Mouse (Mus musculus) urinary bladder, postnatal 25 days (tissue): Measurements from ENCODE around the gene Tmem45a.
A peak's percentile ranks its signal among the peaks of the same experiment; 100 is the strongest.
"Not testable (repeated sequence)": the region's sequence is repeated elsewhere in the genome, so short reads cannot be mapped to it uniquely, and the experiment has no call there.

ENCODE experiments used
- DNase-seq: peaks from one replicate; pipeline ENCODE4 v3.0.0; 2022; ENCODE audit warnings: low spot score

The Tmem45a gene

DNA sequence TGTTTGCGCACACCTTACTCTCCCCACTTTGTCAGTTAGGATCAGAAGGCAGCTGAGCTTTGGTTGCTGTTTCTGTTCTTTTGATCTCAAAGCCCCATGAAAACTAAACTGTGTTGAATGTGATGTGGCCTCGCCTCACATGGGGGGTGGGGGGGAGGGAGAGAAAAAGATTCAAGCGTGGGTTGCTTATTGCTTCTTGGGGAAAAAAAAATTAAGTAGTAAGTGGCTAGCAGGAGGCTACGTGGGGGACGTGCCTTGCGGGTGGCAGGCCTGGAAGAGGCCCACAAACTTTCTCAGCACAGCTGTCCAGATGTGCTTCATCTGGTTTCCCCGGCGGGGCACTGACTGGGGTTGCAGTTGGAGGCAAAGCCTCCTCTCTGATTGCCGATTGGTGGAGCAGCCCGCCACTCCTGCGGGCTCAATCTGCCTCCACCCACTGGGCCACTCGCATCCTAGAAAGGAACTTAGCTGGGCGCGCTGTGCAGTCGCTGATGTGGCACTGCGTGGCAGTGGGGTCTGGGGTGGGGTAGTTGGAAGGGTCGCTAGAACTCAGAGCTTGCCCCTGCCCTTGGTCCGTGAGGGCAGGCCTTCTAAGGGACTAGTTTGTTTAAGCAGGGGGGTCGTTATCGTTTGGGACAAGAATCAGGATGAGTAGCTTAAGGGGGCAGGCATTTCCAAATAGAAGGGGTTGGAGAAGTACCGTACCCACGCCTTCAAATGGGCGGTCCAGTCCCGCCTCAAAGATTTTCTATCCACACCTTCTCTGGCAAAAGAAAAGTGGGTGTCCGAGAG is at the start of gene Tmem45a:
Tmem45a (minus strand) TSS at position 343 of the 792 bp plus-strand sequence.
- peak; percentile 79 for DNase-seq

DNA sequence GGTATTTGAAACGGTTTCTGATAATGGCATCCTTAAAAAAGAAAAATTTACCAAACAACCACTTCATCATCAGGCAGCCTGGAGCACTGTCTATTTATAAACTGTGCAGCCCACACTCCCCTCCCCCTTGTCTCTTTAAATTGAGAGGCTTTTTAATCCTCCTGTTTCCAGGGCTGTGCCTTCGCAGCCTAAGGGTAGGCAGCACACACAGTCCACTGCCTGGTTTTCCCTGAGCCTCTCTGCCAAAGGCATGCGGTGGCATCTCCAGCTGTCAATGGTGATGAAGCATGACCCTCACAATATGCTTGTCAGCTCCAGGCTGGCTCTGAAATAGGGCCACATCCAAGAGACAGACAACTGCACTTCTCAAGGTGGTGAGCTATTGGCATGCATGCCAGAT is 42.1 kb upstream of the Tmem45a start, which contains the start of gene Lnp1:
Lnp1 (minus strand) TSS at position 39 of the 400 bp plus-strand sequence.
- DNase-seq, result no peak

DNA sequence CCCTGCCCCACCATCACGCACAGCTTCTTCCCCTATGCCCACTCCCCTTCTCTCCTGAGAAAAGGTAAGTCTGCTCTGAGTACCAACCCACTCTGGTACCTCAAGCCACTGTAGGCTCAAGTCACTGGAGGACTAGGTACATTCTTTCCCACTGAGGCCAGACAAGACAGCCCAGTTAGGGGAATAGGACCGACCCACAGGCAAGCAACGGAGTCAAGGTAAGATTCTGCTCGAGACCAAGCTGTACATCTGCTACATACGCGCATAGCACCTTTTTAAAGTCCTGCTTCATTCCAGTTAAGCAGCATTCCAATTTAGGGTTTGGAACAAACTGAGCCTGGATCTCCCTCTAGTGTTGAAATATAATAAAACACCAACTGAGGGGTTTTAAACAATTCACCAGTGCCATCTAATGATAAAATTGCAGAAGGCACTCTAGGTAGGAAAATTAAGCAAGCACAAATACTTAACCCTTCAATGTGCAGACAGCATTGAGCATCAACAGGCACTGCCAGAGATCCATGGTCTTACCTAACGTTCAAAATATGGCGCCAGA is 34.2 kb upstream of the Tmem45a start:
- no peak for DNase-seq

DNA sequence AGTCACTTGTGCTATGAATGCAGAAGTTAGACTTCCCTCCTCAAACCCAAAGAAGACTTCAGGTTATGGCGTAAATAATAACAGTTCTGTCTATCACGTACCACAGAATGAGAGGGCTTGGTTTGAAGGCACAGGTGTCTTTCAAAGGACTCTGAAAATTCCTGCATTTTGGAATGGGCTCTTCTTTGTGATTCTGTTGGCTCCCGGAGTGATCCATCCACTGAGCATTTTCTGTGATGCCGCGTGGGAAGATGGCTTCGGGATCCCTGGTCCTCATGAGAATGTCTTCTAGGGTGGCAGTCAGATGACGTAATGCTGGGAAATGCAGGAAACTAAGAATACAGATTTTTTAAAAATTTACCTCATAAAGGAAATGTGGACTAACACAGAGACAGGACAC is 31.3 kb upstream of the Tmem45a start:
- DNase-seq, result no peak

DNA sequence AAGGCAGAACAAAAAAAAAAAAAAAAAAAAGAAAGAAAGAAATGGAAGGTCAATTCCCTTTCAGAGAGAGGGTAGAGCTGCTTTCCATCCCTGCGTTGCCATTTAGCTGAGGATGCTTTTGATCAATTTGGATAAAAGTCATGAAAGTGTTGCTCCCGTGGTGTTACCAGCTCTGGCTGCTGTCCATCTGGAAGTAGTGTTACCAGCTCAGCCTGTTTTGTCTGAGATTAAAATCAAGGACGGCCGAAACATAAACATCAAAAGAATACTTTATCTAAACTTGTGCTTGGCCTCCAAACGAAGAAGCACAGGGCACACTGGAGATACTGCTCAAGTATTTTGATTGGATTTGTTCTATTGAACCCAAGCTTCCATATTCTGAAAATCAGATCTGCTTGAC is 23.0 kb upstream of the Tmem45a start:
- DNase-seq, result no peak

DNA sequence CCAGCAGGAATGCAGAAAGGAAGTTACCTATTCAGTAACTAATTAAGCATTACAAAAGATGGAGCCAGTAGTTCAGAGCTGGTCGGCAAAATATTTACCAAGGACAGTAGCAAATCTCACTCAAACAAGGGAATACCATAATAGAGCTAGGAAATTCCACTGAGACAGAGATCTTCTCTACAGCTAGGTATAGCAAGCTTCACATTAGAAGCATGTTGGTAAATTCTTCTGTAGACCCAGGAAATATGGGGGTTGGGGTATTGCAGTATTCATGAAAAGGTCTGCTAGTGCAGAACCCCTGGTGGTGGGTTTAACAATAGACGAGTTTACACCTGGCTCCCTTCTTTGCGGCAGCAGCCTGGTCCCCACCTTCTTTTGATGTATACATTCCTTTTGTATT is 16.2 kb upstream of the Tmem45a start:
- DNase-seq, result not testable (repeated sequence)

DNA sequence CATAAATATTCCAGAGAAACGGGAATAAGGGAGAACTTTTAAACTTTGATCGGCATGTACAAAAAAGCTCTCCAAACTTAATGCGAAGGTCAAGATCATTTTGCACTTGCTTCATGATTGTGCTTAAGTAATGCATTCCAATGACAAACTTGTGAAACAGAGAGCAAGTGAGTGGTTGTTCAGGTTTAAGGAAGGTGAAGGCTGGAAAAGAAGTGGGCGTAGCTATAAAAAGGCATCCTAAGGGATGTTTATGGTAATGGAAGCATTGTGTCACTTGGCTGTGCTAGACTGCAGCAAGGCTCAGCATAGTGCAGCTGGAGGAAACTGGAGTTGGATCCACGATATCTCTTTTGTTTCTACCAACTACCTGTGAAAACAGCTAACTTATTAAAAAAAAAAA is 5.6 kb upstream of the Tmem45a start:
- no peak for DNase-seq

DNA sequence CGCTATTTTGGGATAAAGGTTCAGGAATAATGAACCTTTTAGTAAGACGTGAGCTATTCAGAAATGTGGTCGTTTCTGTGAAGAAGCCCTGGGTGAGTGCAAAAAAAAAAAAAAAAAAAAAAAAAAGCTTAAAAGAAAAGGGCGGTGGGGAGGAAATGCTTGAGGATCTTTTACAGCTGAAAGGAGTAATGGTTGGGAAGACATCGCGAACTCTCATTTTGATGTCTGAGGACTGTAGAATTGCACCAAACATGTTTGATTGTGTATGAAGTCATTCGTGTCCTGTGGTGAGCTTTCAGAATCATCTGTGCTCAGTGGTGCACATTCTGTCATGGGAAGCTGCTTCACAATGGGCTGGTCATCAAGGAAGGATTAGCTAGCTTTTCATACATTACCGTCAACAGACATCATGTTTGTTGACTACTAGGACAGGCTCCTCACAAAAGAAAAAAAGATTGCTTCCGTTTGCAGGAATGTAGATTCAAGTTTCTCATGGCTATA is 700 bp upstream of the Tmem45a start:
- no peak for DNase-seq

DNA sequence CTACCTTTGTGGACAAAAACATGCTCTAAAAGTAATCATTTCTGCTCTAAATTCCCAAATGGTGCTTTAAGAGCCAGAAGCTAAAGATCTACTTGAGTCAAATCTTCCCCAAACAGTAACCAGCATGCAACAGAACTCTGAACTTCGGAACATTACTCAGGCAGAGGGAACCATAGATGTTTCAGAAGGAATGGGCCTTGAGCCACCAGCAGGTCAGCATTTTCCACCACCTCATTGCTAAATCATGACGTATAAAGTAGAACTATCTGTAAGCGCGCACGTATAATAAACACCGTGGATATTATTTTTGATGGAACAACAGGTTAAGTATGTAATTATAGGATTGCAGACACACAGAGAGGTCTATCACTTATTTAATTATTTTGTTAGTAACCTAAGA is 1.2 kb downstream of the Tmem45a start:
- no peak for DNase-seq

DNA sequence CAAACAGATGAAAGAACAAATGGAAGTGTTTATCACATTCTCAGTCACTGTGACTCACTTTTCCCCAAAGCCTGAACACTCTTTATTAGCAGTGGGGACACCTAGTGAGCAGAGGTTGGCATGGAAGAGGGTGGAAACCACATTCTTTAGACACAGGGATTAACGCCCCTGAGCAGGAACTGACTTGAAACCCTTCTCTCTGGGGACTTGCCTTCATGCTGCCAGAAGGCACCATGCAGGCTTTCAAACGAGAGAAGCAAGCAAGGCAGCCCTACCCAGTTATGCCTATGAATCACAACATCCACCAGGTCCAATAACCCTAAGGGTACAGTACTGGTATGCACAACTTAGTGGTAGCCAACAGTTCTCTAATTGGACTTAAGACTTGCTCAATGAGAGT is 12.6 kb downstream of the Tmem45a start:
- no peak for DNase-seq

DNA sequence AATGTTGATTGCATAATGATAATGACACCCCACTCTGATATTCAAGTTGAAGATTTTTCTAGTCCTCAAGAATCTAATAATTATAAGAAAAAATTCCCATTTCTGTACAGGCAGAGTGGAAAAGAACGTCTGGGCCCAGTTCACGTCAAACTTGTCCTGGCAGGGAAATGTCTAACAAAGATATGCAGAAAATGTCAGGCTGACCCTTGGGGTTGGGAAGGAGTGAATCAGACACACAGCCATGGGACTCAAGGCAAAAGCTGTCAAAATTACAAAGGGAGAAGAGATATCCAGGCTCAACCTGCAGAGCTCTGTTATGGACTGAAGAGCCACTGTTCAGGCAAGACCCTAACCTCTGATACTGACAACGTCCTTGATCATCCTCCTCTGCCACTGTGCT is 15.5 kb downstream of the Tmem45a start:
- no peak for DNase-seq

DNA sequence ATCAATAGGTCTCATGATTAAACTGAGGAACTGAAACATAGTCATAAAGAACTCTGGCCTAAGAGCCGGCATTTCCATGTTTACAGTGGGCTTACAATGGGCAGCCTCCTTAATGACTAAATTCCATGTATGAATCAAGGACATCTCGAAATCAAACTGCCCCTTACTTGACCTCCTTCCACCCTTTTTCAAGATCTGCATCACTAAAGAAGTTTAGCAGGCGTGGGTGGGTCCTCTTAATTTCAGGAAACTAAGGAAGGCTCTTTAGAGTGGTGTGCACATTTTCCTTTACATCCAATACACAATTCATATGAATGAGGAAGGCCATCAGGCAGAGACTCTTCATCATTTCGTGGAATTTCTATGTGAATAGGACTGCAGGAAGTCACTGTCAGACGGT is 17.6 kb downstream of the Tmem45a start:
- no peak for DNase-seq

DNA sequence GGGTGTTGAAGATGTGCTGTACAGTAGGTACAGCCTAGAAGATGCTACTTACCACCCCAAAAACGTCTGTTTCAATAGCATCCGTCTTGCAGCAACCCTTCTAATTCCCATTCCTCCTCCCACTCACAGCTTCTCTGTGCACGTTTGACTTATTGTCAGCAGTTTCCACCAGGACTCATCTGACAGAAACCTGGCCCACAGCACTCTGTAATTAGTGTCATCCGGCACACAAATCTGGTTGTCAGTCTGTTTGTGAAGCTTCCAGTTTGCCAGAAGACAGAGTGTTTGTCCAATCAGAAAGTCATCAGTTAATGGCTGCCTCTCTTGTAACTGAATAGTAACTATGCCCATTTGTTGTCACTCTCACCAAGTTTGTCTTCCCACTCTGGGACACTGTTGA is 18.4 kb downstream of the Tmem45a start:
- no peak for DNase-seq

DNA sequence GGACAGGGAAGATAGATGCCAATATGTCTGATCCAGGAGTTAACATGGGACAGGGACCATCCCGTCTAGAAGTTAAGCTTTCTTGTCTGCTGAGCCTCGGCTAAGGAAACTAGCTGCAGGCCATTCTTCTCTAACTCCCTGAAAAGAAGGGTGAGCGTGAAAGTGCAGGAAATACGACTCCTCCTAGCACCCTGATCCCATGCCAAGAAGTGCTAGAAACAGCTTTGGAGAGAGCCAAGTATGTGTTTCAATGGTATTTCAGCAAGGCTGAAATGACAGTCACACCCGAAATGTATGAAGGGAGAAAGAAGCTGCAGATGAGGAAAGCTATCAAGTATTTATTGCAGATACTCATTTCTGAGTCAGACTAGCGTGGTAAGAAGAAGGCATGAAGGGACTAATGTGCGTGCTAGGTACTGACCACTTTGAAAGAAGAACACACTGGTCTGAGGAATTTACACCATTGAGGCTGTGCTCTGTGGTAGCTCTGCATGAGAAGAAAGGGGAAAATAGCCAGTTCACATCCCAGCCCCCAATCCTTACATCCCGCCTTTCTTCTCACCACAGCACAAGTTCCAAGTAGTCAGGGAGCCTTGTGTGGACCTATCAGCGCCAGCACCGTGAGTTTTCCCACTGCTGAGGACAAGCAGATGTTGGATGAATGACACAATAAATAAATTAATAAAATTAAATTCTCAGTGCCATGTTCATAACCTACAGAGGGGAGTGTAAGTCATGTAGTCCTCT is 33.0 kb downstream of the Tmem45a start:
- DNase-seq, result peak; percentile 28

DNA sequence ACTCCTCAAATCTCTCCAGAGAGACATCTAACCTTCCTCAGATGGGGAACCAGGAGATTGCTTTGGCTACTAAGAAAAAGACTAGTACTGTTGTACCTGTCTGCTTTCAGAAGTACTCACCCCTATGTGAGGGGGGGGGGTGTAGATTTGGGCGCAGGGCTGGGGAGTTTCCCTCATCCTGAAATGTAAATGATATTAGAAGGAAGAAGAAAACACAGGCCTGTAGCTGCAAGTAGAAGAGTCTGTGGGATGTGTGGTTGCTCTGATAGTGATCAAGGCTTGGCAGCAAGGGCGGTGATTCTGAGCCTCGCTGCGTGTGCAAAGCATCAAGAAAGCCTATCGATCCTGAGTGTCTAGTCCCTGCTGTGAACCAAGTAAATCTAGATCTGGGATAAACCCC is 43.0 kb downstream of the Tmem45a start:
- DNase-seq, result no peak

DNA sequence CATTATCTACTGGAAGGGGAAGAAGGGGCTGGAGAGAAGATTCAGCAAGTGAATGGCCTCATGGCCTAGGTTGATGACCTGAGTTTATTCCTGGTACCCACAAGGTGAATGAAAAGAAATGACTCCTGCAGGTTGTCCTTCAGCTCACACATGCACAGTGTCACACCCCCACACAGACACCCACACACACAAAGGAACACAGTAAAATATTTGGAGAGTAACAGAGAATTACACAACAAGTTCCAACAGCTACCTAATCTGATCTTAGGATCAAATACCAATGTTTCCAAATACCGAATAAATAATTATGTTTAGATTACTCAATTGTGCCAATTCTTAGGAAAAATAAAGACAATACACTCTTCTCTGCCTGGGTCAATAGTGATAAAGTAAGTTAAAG is 52.7 kb downstream of the Tmem45a start:
- DNase-seq, result no peak

DNA sequence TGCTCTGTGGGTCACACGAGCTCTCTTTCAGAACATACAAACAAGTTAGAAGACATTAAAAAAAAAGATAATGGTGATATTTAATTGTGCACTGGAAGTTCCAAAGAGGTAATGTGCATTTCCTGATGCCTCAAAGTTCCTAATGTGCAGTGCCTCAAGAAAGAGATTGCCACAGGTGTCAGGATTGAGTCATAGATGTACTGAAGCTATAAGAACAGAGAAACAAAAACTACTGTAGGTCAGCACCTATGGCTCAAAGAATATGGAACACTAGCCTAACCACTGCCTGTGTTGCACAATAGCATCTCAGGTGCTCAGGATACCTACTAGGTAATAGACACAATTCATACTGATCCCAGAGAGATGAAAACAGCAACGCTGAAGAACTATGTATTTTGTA is 54.0 kb downstream of the Tmem45a start:
- no peak for DNase-seq

DNA sequence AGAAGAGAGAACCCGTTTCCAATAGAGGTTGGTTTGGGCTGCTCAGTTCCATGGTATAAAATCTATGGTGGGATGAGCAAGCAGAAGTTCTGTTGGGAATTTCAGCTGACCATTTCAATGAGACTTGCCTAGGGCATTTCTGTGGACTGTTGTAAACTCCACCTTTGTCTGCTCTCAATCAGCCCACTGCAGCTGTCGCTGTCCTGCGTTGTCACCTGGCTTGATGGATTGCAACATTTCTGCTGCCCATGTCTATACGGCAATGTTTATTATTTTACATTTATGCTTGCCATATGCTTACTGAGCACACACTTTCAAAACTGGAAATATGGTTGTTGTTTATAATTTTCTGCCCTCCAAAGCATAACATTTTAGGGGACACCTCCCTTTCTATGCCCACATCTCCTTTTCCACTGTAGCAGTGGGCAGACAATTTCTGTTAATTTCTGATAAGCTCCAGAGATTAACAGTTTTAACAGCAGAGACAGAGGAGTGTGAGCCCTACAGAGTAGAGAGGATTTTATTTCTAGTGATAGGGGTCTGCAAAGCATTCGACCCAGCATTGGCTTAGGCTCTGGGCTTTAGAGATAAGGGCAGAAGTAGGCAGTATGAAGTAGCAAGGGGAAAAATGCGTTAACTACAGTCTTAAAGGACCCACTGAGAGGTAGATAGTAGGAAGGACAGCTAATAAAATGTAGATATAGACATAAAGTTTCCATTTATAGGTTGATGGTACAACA is 84.4 kb downstream of the Tmem45a start:
- DNase-seq, result no peak

DNA sequence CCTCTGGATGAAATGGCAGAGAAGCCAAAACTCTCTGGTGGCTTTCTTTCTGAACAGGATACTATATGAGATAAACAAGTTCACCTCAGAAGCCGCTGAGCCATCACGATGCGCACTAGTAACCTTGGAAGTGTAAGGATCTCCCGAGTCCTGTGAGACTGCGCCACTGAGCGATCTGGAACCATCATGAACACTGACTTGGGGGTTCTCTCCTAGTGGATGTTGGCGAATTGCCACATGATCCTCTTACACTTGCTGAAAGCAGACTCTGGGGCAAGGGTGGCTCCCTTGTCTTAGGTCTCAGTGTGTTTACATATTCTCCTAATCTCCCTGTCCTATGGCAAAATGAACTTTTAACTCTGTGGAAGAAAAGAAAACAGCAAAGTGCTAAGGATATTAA is 85.0 kb downstream of the Tmem45a start:
- DNase-seq, result no peak

DNA sequence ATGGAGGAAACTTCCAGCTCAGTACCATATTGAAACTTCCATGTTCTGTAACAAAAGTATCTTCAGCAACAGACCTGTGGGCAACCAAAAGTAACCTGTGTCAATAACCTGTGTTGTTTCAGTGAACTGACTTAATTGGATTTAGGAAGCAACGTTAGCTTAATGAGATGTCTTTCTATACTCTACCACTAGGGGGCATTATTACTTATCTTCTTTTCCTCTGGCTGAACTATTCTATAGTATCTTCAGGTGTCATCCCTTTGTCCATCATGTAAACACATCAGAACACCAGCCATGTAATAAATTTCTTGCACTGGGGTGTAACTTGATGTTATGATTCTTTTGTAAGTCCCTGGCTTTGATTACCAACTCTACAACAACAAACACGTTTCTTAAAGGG is 85.5 kb downstream of the Tmem45a start:
- no peak for DNase-seq

DNA sequence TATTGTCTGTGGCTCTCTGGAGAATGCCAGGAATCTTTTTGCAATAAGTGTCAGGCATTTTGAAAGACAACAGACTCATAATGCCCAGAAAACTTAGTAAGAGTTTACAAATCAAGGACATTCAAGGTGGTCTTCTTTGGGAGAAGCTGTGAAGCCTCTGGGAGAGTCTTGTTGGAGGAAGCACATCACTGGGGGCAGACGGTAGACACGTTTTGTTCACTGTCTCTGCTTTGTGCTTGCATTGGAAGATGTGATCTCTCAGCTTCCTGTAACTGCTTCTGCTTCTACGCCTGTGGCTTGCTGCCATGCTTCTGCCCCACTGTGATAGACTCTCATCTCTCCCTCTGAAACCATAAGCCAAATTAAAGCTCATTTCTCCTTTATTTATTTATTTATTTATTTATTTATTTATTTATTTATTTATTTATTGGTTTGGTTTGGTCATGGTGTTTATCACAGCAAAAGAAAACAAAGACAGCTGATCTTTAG is 86.4 kb downstream of the Tmem45a start:
- DNase-seq, result no peak

DNA sequence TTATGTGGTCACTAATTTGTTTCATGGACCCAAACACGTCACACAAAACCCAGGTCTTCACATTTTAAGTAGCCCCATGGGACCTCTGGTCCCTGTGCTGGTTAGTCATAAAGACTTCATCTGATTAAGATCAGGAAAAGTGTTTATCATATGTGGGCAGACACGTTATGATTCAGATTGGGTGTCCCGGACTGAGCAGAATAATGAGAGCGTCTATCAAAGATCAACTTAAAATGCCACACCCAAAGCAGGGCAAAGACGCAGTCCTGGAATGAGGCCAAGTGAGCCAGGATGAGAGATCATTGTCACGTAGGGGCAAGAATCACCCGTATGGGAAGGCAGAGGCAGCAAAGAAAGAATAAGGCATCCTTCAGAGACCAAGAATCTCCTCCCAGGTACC is 87.1 kb downstream of the Tmem45a start:
- DNase-seq, result no peak
